Mouse (Mus musculus) liver, embryonic 13.5 days (tissue): ENCODE data around the gene Muc3a. TPM values are rescaled to one million over a fixed set of nuclear protein-coding genes. Genes with fewer than 3 reads are reported as not detected.

Experiments
- ATAC-seq: fragments of 200-750 bp; cut with Nextera tagmentation; 2 replicates; pipeline ENCODE4 v1.8.0; 2017; ENCODE audit warnings: low read depth, mild to moderate bottlenecking, moderate number of reproducible peaks, moderate library complexity
- DNase-seq: peaks from one replicate; pipeline ENCODE4 v3.0.0; 2022
- H3K27ac ChIP-seq: fragments of 300-500 bp; sonication (generic); 2 replicates; pipeline ENCODE4 v1.5.1; 2015; ENCODE audit warnings: moderate library complexity, mild to moderate bottlenecking, inconsistent platforms
- H3K27me3 ChIP-seq: fragments of 300-500 bp; sonication (generic); 2 replicates; pipeline ENCODE4 v1.6.1; 2015; ENCODE audit warnings: mild to moderate bottlenecking, inconsistent platforms
- H3K36me3 ChIP-seq: fragments of 300-500 bp; sonication (generic); 2 replicates; pipeline ENCODE4 v1.6.1; 2015; ENCODE audit warnings: mild to moderate bottlenecking, inconsistent platforms
- H3K4me1 ChIP-seq: fragments of 300-500 bp; sonication (generic); replicated peaks from 2 replicates; pipeline ENCODE4 v1.6.1; 2015; ENCODE audit warnings: inconsistent platforms
- H3K4me2 ChIP-seq: fragments of 300-500 bp; sonication (generic); 2 replicates; pipeline ENCODE4 v1.6.1; 2015; ENCODE audit warnings: inconsistent platforms, mild to moderate bottlenecking, moderate library complexity
- H3K4me3 ChIP-seq: fragments of 300-500 bp; sonication (generic); replicated peaks from 2 replicates; pipeline ENCODE4 v1.5.1; 2015; ENCODE audit warnings: mild to moderate bottlenecking, inconsistent platforms
- H3K9ac ChIP-seq: fragments of 300-500 bp; sonication (generic); 2 replicates; pipeline ENCODE4 v1.6.1; 2015; ENCODE audit warnings: mild to moderate bottlenecking, inconsistent platforms
- H3K9me3 ChIP-seq: fragments of 300-500 bp; sonication (generic); replicated peaks from 2 replicates; pipeline ENCODE4 v1.6.1; 2016; ENCODE audit warnings: inconsistent platforms
- WGBS: fragments of 180-500 bp; shearing (Covaris S2); methylation state at CpG from one replicate; pipeline ENCODE4 v1.1.7; 2015; ENCODE audit not compliant: insufficient replicate concordance; 5-methylcytosine and 5-hydroxymethylcytosine counted together
- polyA plus RNA-seq: library from polyadenylated mRNA; unstranded; fragments of >200 nt; fragmentation: Nextera tagmentation; extraction: Ambion mirVana; gene quantifications from 2 replicates; pipeline ENCODE4 v1.2.1, GENCODE M21; 2015

Gene Muc3a
- polyA plus RNA-seq: 0.05 TPM in 1 of 2 replicates, not detected in the other

DNA sequence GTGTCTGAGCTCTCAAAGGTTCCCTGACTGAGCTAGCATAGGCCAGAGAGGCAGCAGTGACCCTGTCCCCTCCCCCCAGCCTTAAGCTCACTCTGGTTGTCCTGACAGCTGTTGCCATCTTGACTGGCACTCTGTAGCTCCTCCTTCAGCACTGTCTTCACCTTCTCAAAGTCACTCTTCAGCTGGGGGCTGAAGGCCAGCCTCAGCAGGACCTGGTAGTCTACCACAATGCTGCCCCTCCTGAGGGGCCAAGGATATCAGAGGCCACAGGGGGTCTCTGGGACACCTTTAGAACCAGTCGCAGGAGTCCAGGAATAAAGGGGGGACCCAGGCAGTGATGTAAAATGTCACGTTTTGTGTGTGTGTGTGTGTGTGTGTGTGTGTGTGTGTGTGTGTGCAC, at the start of gene Muc3a:
Muc3a (minus strand) TSS at position 101 of the 400 bp plus-strand sequence.
- H3K27me3 ChIP-seq: peaks cover 11% of the 10 kb centered on the region
- WGBS: 66% methylated on average over 2 of the region's 2 CpGs
- H3K27ac ChIP-seq: no peak within 1 kb of the TSS
- no peak for ATAC-seq
- no peaks in the 10 kb centered on the region for H3K36me3 ChIP-seq
- no peak for DNase-seq
- no peak within 1 kb of the TSS for H3K4me3 ChIP-seq
- 0 out of 2 replicates have a peak, but pooled peaks cover 4% of the 10 kb centered on the region for H3K4me1 ChIP-seq
- no peak within 1 kb of the TSS for H3K4me2 ChIP-seq
- H3K9me3 ChIP-seq: no peaks in the 10 kb centered on the region
- H3K9ac ChIP-seq: no peak within 1 kb of the TSS

DNA sequence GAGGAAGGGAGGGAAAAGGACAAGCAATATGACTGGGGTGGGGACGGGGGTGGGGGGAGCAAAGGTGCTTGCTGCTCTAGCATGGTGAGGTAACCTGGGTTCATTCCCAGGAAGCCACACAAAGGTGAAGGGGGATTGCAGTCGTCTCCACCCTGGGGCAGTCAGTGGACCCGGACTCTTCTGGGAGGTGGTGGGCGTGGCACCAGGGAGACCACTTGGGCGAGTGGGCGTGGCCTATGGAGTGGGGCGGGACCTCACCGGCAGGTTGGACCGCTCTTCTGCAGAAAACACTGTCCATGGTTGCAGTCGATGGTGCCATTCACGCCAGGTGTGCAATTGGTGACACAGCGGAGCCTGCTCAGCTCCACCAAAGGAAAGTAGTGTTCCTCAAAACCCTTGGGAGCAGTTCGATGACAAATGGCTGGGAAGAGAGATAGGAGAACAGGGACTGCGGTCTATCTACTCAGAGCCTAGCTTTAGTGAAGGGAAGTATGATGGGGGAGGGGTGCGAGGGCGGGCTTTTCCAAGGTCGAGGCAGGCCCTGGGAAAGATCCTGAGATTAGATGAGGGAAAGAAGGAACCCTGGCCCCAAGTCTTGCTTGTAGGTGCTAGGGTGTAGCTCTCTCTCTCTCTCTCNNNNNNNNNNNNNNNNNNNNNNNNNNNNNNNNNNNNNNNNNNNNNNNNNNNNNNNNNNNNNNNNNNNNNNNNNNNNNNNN, 917 bp downstream of the Muc3a start:
- Histone ChIP-seq H3K4me1 (0 out of 2 replicates have a peak, but pooled peaks cover 4% of the 10 kb centered on the region), H3K4me2 (no peak overlapping the region), H3K4me3 (no peak overlapping the region), H3K27me3 (peaks cover 11% of the 10 kb centered on the region), H3K9me3 (no peaks in the 10 kb centered on the region), H3K36me3 (no peaks in the 10 kb centered on the region), H3K27ac (no peak overlapping the region), H3K9ac (no peak overlapping the region)
- 11% methylated on average over 17 of the region's 17 CpGs for WGBS
- DNase-seq (no peak), ATAC-seq (no peak)

DNA sequence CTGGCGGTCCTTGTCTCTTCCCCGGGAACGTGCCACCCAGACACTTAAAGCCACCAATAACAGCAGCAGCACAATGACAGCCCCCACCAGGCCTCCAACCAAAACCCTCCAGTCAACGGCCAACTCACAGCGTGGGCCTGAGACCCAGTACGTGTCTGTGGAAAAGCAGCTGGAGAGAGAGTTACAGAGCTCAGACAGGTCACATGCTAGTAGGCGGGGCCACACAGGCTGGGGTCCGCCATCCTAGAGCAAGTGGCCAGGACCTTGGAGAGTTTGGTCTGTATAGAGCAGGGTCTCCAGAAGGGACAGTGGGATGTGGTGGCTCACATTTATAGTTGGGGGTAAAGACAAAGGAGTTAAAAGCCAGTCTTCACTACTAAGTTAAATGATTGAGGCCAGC, 1.5 kb downstream of the Muc3a start:
- Histone ChIP-seq H3K36me3 (no peaks in the 10 kb centered on the region), H3K4me2 (no peak overlapping the region), H3K9me3 (no peaks in the 10 kb centered on the region), H3K27me3 (peaks cover 11% of the 10 kb centered on the region), H3K9ac (no peak overlapping the region), H3K4me1 (0 out of 2 replicates have a peak, but pooled peaks cover 4% of the 10 kb centered on the region), H3K27ac (no peak overlapping the region), H3K4me3 (no peak overlapping the region)
- 51% methylated on average over 8 of the region's 8 CpGs for WGBS
- ATAC-seq: no peak
- no peak for DNase-seq

DNA sequence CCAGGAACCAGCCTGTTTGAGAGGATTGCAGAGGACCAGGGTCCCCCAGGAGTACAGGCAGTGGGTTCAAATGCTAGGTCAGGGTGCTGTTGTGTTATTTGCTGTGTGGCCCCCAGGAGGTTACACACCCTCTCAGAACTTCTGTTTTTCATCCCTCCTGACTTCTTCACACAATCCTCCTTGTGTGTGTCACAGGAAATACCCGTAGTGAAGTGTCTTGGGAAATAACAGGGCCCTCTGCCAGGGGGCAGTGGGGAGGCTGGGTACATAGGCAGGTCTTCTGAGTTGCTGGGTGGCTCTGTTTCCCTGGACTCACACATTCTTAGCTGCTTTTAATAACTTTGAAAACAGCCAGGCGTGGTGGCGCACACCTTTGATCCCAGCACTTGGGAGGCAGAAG, 6.9 kb downstream of the Muc3a start:
- WGBS: 60% methylated on average over 3 of the region's 3 CpGs
- Histone ChIP-seq H3K27ac (no peak overlapping the region), H3K4me2 (no peak overlapping the region), H3K27me3 (peaks cover 12% of the 10 kb centered on the region), H3K4me1 (no peaks in the 10 kb centered on the region), H3K4me3 (no peak overlapping the region), H3K36me3 (no peaks in the 10 kb centered on the region), H3K9me3 (no peaks in the 10 kb centered on the region), H3K9ac (no peak overlapping the region)
- DNase-seq: no peak
- ATAC-seq: no peak

DNA sequence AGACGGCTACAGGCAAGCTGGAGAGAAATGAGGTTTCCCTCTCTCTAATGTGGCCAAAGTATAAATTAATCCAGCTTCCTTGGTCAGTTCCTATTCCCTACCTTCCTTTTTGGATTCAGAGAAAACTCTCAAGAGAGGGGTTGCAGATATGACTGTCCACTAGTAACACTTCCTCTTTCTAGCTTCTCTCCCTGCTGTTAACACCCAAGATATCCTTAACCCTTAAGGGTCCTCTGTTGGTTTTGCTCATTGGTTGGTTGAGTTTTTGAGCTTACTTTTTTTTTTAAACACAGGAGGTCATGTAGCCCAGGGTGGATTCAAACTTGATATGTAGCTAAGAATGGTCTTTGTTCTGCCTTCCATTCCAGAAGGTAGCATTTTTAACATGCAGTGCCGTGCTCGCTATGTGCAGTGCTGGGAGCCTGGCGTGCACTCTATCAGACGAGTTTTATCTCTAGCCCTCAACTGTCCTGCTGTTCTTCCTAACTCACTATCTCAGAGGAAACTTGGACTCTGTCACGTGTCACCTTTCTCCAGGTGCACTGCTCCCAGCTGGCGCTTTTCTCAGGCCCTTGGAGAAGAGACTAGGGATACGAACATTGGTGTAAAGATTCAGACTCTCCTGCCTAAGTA, 17.6 kb downstream of the Muc3a start:
- Histone ChIP-seq H3K9ac (no peak overlapping the region), H3K9me3 (no peaks in the 10 kb centered on the region), H3K36me3 (no peaks in the 10 kb centered on the region), H3K4me3 (no peak overlapping the region), H3K4me2 (no peak overlapping the region), H3K27me3 (peaks cover 4% of the 10 kb centered on the region; the same call in 1 of the 2 replicates), H3K4me1 (peaks cover 8% of the 10 kb centered on the region), H3K27ac (no peak overlapping the region)
- ATAC-seq (no peak), DNase-seq (no peak)
- WGBS: 15% methylated on average over 8 of the region's 8 CpGs

DNA sequence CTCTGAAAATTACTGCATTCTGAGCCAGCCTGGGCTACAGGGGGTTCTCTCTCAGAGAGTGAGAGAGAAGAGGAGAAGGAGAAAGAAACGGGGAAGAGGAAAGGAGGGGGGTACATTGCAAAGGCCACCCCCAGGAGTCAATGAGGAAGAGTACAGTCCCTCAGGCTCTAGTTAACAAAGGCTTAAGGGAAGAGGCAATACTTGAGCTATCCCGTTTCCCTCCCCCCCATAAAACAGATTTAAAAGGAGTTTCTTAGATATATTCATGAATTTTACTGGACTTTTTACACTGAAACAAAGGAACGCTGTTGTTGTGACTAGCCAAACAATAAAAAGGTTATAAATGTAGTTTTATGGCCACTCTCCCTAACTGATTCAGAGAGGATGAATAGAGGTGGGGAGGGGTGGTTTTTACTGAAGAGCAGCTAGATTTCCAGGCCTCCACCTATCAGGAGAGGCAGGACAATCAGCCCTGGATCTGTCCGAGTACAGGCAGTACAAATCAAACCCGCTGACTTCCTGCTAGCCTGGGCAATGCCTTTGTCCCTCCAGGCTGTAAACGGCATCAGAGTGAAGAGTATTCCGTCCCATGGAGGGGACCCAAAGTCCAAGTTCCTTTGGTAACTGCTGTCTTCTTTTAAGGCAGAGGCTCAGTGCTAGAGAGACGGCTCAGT, 18.8 kb downstream of the Muc3a start:
- H3K9me3 ChIP-seq: no peaks in the 10 kb centered on the region
- H3K4me3 ChIP-seq: no peak overlapping the region
- peaks cover 14% of the 10 kb centered on the region for H3K4me1 ChIP-seq
- no peak overlapping the region for H3K9ac ChIP-seq
- 48% methylated on average over 8 of the region's 8 CpGs for WGBS
- no peaks in the 10 kb centered on the region for H3K36me3 ChIP-seq
- no peak overlapping the region for H3K4me2 ChIP-seq
- ATAC-seq (no peak), DNase-seq (no peak)
- peaks cover 9% of the 10 kb centered on the region; the same call in 1 of the 2 replicates for H3K27me3 ChIP-seq
- H3K27ac ChIP-seq: no peak overlapping the region

DNA sequence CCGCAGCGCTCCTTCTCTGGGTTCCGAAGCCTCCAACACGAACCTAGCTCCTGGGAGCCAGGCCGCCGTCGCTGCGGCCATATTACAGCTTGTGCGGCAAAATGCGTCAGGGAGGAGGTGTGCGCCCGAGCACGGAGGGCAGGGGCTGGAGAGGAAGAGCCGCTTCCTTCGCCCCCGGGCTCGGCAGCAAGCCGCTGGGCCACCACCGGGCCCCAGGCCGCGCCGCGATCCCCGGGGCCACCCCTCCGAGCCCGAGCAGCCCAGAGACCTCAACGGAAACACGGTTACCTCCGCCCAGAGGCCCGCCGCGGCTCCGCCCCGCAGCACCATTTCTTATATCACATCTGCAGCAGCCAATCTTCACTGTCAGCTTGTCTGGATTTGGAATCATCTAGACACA, 22.9 kb downstream of the Muc3a start:
- DNase-seq (peak; percentile 9), ATAC-seq (no peak)
- Histone ChIP-seq H3K4me3 (peak overlapping the region; percentile 57), H3K4me2 (peak overlapping the region; percentile 72), H3K36me3 (no peaks in the 10 kb centered on the region), H3K4me1 (peaks cover 7% of the 10 kb centered on the region), H3K27me3 (peaks cover 16% of the 10 kb centered on the region), H3K9me3 (no peaks in the 10 kb centered on the region), H3K9ac (peak overlapping the region; percentile 68), H3K27ac (no peak overlapping the region)
- 1% methylated on average over 34 of the region's 34 CpGs for WGBS

DNA sequence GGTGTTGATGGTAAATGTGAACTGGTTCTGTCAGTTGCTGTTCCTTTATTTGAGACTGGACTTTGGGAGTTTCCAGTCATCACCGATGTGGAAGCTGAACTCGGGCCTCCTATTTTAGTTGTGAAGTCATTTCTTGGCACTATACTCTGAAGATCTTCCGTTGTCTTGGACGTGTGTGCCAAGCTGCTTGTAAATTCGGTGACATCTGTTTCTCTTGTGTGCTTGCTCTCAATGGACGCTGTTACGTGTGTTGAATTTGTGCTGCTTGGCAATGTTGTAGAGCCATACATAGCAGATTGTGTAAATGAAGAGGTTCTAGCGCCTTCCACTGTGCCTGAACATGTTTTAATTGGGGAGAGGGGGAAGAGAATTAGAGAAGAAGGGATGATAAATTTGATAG, 26.8 kb downstream of the Muc3a start:
- H3K27ac ChIP-seq: no peak overlapping the region
- no peaks in the 10 kb centered on the region for H3K36me3 ChIP-seq
- no peak overlapping the region for H3K4me3 ChIP-seq
- H3K9me3 ChIP-seq: no peaks in the 10 kb centered on the region
- no peak overlapping the region for H3K9ac ChIP-seq
- ATAC-seq (no peak), DNase-seq (no peak)
- no peak overlapping the region for H3K4me2 ChIP-seq
- peaks cover 16% of the 10 kb centered on the region for H3K27me3 ChIP-seq
- H3K4me1 ChIP-seq: peaks cover 6% of the 10 kb centered on the region; the same call in 1 of the 2 replicates
- WGBS: 74% methylated on average over 8 of the region's 8 CpGs

DNA sequence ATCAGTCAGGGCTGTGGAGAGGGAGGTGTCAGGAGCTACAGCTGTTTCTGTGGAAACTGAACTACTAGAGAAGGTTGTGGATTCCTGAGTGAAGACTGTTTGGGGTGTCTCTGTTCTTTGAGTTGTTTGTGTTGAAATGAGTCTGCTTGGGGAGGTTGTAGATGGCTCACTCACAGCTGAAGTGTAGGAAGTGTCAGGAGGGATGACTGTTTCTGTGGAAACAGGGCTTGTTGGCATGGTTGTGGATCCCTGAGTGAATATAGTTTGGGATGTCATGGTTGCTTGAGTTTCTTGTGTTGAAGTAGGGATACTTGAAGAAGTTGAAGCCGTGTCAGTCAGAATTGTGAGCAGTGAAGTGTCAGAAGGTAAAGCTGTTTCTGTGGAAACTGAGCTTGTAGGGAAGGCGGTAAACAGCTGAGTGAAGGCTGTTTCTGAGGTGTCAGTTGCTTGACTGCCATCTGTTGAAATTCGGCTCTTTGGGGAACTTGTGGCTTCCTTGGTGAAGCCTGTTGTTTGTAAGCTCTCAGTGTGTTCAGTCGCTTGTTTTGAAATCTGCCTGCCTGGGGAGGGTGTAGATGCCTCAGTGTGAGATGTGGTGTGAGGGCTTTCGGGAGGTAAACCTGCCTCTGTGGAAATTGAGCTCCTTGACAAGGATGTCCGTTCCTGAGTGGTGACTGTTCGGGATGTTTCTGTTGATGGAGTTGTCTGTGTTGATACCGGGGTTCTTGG, 32.4 kb downstream of the Muc3a start:
- ATAC-seq (no peak), DNase-seq (no peak)
- no peak overlapping the region for H3K27ac ChIP-seq
- WGBS: 45% methylated on average over 8 of the region's 8 CpGs
- H3K9ac ChIP-seq: no peak overlapping the region
- no peak overlapping the region for H3K4me2 ChIP-seq
- H3K27me3 ChIP-seq: peaks cover 15% of the 10 kb centered on the region
- H3K9me3 ChIP-seq: no peaks in the 10 kb centered on the region; the same call in 1 of the 2 replicates
- H3K4me3 ChIP-seq: no peak overlapping the region
- H3K36me3 ChIP-seq: no peaks in the 10 kb centered on the region
- no peaks in the 10 kb centered on the region for H3K4me1 ChIP-seq

DNA sequence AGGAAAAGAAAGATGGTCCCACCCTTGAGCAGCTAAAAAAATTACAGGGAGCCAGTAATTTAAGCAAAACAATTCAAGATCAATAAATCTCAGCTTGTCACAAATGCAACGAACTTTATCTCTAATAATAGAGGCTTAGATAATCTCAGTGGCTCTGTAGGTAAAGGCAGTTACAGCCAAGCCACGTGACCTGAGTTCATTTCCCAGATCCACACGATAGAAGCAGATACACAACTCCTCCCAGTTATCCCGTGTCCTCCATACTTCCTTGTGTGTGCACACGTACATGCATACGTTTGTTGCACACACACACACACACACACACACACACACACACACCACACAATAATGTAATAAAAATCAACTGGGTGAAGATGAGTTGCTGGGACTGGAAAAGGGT, 38.2 kb downstream of the Muc3a start:
- Histone ChIP-seq H3K27me3 (peaks cover 10% of the 10 kb centered on the region; the same call in 1 of the 2 replicates), H3K4me2 (no peak overlapping the region), H3K36me3 (no peaks in the 10 kb centered on the region), H3K9ac (no peak overlapping the region), H3K4me1 (no peaks in the 10 kb centered on the region), H3K9me3 (no peaks in the 10 kb centered on the region; the same call in 1 of the 2 replicates), H3K27ac (no peak overlapping the region), H3K4me3 (no peak overlapping the region)
- DNase-seq (no peak), ATAC-seq (no peak)
- WGBS: 53% methylated on average over 6 of the region's 6 CpGs

DNA sequence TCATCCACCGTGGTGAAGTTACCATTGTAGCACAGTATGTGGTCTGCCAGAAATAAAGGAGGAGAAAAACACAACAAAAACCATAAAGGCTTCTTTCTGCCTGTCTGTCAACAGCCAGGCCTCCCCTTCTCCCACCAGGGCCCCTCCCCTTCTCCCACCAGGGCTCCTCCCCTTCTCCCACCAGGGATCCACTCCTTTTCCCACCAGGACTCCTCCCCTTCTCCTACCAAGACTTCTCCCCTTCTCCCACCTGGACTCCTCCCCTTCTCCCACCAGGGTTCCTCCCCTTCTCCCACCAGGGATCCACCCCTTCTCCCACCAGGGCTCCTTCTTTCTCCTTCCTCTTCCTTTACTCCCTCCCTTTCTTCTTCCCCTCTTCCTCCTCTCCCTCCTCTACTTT, 39.6 kb downstream of the Muc3a start:
- ATAC-seq: no peak
- H3K36me3 ChIP-seq: no peaks in the 10 kb centered on the region
- H3K9me3 ChIP-seq: no peaks in the 10 kb centered on the region
- H3K4me2 ChIP-seq: no peak overlapping the region
- H3K27me3 ChIP-seq: 0 out of 2 replicates have a peak, but pooled peaks cover 5% of the 10 kb centered on the region
- no peak overlapping the region for H3K9ac ChIP-seq
- no peak overlapping the region for H3K27ac ChIP-seq
- 11% methylated on average over 1 of the region's 1 CpGs for WGBS
- DNase-seq: no peak
- H3K4me3 ChIP-seq: no peak overlapping the region
- no peaks in the 10 kb centered on the region for H3K4me1 ChIP-seq
